Mouse (Mus musculus): ENCODE results near the gene Tssk2.

GRCm38 (mm10) chr16:17938187-17938586 lies 39.8 kb downstream of the Tssk2 start:
- TF ChIP-seq CTCF (IDR thresholded peaks at IDR 0.05; ENCODE audit: control insufficient read depth, insufficient read depth, low read length) (no peak), POLR2A (IDR thresholded peaks at IDR 0.05; ENCODE audit: borderline replicate concordance, control insufficient read depth, low read depth, low read length) (no peak)

All from bone marrow, adult 2 months (tissue).